Mouse (Mus musculus): Measurements from ENCODE around the gene Tacr2.

Gene Tacr2

DNA sequence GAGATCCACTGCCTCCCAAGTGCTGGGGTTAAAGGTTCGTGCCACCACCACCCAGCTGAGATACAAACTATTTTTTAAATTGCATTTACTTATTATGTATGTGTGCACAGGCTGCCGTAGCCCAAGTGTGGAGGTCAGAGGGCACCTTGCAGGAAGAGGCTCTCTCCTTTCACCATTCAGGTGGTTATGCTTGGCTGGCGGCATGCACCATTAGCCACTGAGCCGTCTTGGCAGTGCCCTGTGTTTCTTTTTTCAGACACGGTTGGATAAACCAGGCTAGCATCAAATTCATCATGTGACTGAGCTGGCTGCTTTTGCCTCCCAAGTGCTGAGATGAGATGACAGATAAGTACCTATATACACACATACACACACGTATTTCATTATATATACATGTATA, 13.0 kb upstream of the Tacr2 start:
- DNase-seq (ENCODE audit: low read depth, low spot score): no peak

DNA sequence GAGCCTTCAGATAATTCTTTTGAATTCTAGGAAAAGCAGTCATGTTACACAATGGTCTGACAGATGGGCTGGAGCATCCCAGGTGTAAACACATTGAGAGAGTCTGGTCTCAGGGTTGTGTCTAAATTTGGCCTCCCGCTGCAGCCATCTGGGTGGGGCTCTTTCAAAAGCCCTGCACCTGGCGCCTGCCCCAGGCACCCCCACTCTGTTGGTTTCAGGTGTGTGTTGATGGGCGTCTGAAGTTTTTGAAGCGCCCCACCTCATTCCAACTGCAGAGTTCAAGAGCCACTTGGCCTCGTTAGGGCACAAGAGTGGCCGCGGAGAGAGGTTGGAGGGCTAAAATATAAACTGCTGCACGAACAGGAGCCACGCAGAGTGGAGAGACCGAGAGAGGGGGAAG, 9.9 kb upstream of the Tacr2 start:
- no peak for DNase-seq (ENCODE audit: low read depth, low spot score)

- DNase-seq (ENCODE audit: low read depth, low spot score): peak; percentile 71
Measured at GRCm38 (mm10) chr10:62242896-62243295, 9.3 kb upstream of the Tacr2 start.

DNA sequence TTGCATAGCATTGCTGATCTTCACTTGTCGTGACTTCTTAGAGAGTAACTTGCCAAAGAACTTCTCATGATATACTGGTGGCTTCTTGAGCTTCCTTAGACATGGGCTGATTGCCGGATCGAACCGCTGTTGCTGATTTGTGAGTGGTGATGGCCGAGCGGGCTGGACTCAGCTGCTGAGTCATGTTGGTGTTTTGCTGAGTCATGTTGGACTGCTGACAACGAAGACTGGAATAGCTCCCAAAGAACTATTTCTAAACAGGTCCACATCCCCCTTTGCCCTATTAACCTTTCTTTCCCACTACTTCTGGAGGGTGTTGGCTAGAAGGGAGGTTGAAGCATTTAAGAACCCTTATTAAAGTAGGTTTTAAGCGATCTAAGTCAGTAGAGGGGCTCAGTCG, 8.2 kb upstream of the Tacr2 start:
- no peak for DNase-seq (ENCODE audit: low read depth, low spot score)

GRCm38 (mm10) chr10:62247156-62247555, 5.1 kb upstream of the Tacr2 start:
- no peak for DNase-seq (ENCODE audit: low read depth, low spot score)

GRCm38 (mm10) chr10:62247815-62248214, 4.4 kb upstream of the Tacr2 start:
- no peak for DNase-seq (ENCODE audit: low read depth, low spot score)

GRCm38 (mm10) chr10:62252496-62253235, 428 bp downstream of the Tacr2 start:
- no peak for DNase-seq (ENCODE audit: low read depth, low spot score)

DNA sequence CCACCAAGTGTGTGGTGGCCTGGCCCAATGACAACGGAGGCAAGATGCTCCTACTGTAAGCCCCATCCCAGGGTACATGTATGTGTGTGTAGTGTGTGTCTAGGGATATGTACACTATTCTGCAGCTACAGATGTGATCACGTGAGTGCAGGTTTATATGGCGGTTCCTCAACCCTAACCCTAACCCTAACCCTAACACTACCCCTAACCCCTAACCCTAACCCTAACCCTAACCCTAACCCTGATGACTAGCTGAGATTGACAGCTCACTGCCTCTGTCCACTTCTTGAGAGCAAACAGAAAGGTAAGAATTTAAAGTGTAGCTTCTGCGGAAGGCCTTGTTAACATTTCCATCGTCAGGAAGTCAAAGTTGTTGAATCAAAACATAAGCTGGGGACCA, 6.1 kb downstream of the Tacr2 start:
- no peak for DNase-seq (ENCODE audit: low read depth, low spot score)

DNA sequence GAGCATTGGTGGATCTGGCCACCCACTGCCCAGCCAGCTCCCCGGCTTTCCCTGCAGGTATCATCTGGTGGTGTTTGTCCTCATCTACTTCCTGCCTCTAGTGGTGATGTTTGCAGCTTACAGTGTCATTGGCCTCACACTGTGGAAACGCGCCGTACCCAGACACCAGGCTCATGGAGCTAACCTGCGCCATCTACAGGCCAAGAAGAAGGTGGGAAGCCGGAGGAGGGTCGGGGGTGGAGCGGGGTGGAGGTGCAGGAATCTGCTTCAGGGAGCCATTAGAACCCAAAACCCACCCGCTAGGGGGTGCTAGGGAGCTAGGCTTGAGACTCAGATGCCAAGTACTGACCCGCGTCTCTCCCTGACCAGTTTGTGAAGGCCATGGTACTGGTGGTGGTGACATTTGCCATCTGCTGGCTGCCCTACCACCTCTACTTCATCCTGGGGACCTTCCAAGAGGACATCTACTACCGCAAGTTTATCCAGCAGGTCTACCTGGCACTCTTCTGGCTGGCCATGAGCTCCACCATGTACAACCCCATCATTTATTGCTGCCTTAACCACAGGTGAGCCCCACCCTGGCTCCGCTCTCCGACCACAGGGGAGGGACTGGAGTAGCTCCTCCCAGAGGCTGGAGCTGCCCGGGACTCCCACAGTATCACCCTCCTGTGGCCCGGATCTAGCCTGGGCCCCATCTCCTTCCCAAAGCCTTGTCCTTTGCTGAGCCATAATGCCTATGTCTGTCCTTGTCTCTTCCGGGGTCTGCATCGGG, 9.1 kb downstream of the Tacr2 start:
- peak; percentile 87 for DNase-seq (ENCODE audit: low read depth, low spot score)

- DNase-seq (ENCODE audit: low read depth, low spot score): no peak
Measured at GRCm38 (mm10) chr10:62264299-62264698, 12.1 kb downstream of the Tacr2 start.

DNA sequence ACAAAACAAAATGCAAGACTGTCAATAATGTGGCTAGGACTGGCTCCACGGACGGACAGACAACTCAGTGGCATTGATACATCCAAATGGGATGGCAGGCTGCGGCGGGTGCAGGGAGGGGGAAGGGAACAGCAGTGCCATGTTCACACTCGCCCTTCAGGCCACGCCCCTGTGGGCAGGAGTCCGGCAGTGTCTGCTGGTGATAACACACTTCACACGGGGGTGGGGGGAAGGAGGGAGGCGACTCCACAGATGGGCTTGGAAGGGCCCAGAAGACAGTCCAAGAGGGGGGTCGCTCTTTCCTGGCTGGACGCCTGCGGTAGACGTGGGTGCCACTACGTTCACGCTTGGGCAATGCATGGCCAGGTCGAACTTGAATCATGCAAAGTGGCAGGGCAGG, 17.0 kb downstream of the Tacr2 start:
- DNase-seq (ENCODE audit: low read depth, low spot score): no peak

GRCm38 (mm10) chr10:62275235-62275634, 23.0 kb downstream of the Tacr2 start:
- DNase-seq (ENCODE audit: low read depth, low spot score): peak; percentile 79

GRCm38 (mm10) chr10:62277499-62278293, 25.5 kb downstream of the Tacr2 start:
- DNase-seq (ENCODE audit: low read depth, low spot score): no peak

DNA sequence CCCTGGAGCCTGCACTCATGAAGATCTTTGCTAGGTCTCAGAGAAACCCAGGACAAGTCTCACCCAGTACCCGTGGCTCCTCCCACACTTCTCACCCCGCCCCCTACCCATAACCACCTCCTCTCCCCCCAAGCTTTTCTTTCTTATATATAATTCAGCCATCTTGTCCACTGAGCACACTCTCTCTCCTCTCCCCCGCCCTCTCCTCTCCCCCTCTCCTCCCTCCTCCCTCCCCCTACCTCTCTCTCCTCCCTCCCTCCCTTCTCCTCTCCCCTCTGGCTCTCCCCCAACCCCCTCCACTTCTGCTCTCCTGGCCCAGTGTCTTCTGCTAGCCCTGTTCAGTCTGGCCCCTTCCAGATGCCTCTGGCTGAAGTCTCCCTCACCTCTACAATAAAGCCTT, 26.8 kb downstream of the Tacr2 start:
- DNase-seq (ENCODE audit: low read depth, low spot score): no peak

GRCm38 (mm10) chr10:62279671-62280070, 27.4 kb downstream of the Tacr2 start:
- no peak for DNase-seq (ENCODE audit: low read depth, low spot score)

DNA sequence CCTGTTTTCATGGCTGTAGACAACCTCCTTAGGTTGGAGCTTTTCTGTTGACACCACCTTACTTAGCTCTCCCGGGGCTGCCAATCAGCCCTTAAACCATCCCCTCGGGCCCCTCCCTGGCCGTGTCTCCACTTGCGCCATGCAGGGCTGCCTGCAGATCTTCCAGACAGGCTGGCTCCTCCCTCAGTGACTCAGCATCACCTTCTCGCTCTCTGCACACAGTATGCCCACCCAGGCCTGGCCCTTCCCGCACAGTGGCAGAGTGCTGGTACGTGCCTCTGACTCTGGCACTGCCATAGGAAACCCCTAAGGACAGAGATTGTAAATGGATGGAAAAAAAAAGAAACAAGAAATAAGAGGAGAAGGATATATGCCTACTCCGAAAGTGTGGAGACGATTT, 30.5 kb downstream of the Tacr2 start:
- DNase-seq (ENCODE audit: low read depth, low spot score): no peak

- no peak for DNase-seq (ENCODE audit: low read depth, low spot score)
Measured at GRCm38 (mm10) chr10:62283206-62283792, 31.1 kb downstream of the Tacr2 start.

- no peak for DNase-seq (ENCODE audit: low read depth, low spot score)
Measured at GRCm38 (mm10) chr10:62287460-62288124, 35.4 kb downstream of the Tacr2 start.

- no peak for DNase-seq (ENCODE audit: low read depth, low spot score)
Measured at GRCm38 (mm10) chr10:62294112-62294511, 41.9 kb downstream of the Tacr2 start.

DNA sequence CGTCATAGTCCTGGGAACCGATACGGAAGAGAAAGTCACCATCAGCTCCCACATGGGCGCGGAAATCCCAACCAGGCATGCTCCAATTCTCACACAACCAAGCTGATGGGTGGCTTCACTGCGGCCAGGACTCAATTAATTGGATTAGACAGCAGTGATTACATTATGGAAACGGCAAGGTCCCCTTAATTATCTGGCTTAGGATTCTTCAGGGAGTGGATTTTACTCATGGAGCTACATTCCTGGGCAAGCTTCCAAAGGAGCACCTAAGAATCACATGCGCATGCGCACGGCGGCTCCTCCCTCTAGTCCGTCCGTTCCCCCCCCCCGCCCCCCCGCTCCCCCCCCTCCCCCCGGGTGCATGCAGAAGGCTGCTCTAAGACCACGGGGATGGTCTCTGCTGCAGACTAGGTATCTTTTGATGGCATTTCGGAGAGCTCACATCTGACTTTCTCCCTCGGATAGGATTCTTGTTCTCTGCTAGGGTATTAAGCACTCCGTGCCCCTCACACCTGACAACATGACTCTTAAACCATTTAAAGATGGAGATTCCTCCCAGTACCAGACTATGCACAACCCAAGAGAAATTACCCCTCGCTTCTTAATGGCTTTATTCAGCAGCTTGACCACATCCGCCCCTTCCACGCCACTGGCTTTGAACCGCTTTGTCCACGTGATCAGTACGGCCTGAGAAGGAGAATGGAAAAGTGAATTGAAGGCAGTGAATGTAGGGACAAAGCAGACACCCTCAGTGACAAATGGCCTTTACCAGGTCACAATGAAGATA, 44.0 kb downstream of the Tacr2 start:
- peak; percentile 85 for DNase-seq (ENCODE audit: low read depth, low spot score)

Measured in retina, postnatal 7 days (tissue).